9 mouse cellular contexts compared by ENCODE assay signal in genomic region chr10:81465265-81465645, GRCm38 (mm10). TPM values are rescaled to one million over a fixed set of nuclear protein-coding genes. Genes with fewer than 3 reads are reported as not detected.
DNase-seq lines count a peak whose midpoint lies in the region; ATAC-seq and TF ChIP-seq lines count a peak whose summit lies in the region.
"Had no signal": no experiment of that assay in that cellular context is flagged by ENCODE, and none has a peak within 500 bp of the region (broad histone marks: within the 10 kb centered on the region; RNA-seq: fewer than 3 reads in every experiment).

No protein-coding gene starts in this region.

- no peak overlapping the region for H3K27ac ChIP-seq in hindbrain, embryonic 10.5 days
- H3K27ac ChIP-seq in hindbrain, embryonic 16.5 days (ENCODE audit: low read depth, low read length): no peak overlapping the region
- no peak overlapping the region for H3K27ac ChIP-seq in limb, embryonic 11.5 days (replicated peaks; ENCODE audit: low read depth, low read length)
- peak overlapping the region; percentile 94 for H3K27ac ChIP-seq in small intestine, adult 2 months (ENCODE audit: insufficient read depth, low read depth, low read length)
- H3K27ac ChIP-seq: heart, embryonic 13.5 days had no signal

- whole genome bisulfite sequencing in hindbrain, embryonic 10.5 days: 4% methylated on average over 5 of the region's 5 CpGs
- 5% methylated on average over 5 of the region's 5 CpGs for WGBS in hindbrain, embryonic 16.5 days
- WGBS in limb, embryonic 11.5 days: 0% methylated on average over 5 of the region's 5 CpGs
- WGBS in small intestine, adult 2 months: 5% methylated on average over 5 of the region's 5 CpGs

- DNase-seq in hindbrain, embryonic 10.5 days (ENCODE audit: low spot score): peak; percentile 2
- peak; percentile 2 for DNase-seq in urinary bladder, postnatal 25 days (ENCODE audit: low spot score)
- DNase-seq in urinary bladder, adult 18-20 months (ENCODE audit: low spot score in 2 of 2): no peak
- DNase-seq in limb, embryonic 11.5 days (ENCODE audit: low spot score): no peak
- no peak for DNase-seq in left cerebral cortex, adult 8-10 months (ENCODE audit: low spot score in 2 of 2)
- DNase-seq in cerebellum, adult 18-20 months: no peak

- no peak overlapping the region for H3K4me2 ChIP-seq in hindbrain, embryonic 16.5 days (ENCODE audit: low read length)
- H3K4me2 ChIP-seq in limb, embryonic 11.5 days (ENCODE audit: low read depth, severe bottlenecking): no peak overlapping the region

- peak overlapping the region; percentile 56 for H3K4me3 ChIP-seq in hindbrain, embryonic 10.5 days
- H3K4me3 ChIP-seq in hindbrain, embryonic 16.5 days (ENCODE audit: low read length): no peak overlapping the region
- no peak overlapping the region for H3K4me3 ChIP-seq in limb, embryonic 11.5 days (ENCODE audit: low read depth, low read length)
- peak overlapping the region; percentile 53; the same call in 1 of the 2 replicates for H3K4me3 ChIP-seq in small intestine, adult 2 months (ENCODE audit: low read depth, low read length)

- peaks cover 98% of the 10 kb centered on the region for H3K27me3 ChIP-seq in hindbrain, embryonic 10.5 days (ENCODE audit: insufficient read depth, poor library complexity, severe bottlenecking)
- peaks cover 23% of the 10 kb centered on the region for H3K27me3 ChIP-seq in hindbrain, embryonic 16.5 days (replicated peaks; ENCODE audit: control insufficient read depth, insufficient read depth, low read length)
- H3K27me3 ChIP-seq in limb, embryonic 11.5 days (ENCODE audit: control insufficient read depth, insufficient read depth, low read length): peaks cover 71% of the 10 kb centered on the region
- peaks cover 6% of the 10 kb centered on the region for H3K27me3 ChIP-seq in small intestine, adult 2 months (ENCODE audit: control insufficient read depth, insufficient read depth, low read length)

- no peak for TF ChIP-seq CTCF in small intestine, adult 2 months (IDR thresholded peaks at IDR 0.05; ENCODE audit: extremely low read depth, insufficient read length, insufficient replicate concordance, low read depth, low read length)

- ATAC-seq in hindbrain, embryonic 16.5 days: no peak
- ATAC-seq in limb, embryonic 11.5 days (ENCODE audit: insufficient number of reproducible peaks, low FRiP score, low TSS enrichment, low read depth): peak; percentile 10; the same call in 1 of the 2 replicates

- no peaks in the 10 kb centered on the region for H3K36me3 ChIP-seq in hindbrain, embryonic 10.5 days
- H3K36me3 ChIP-seq in hindbrain, embryonic 16.5 days (ENCODE audit: control insufficient read depth, insufficient read depth, low read length): peaks cover 35% of the 10 kb centered on the region
- no peaks in the 10 kb centered on the region for H3K36me3 ChIP-seq in limb, embryonic 11.5 days (ENCODE audit: control insufficient read depth, insufficient read depth, low read length)
- H3K36me3 ChIP-seq in small intestine, adult 2 months (ENCODE audit: control insufficient read depth, insufficient read depth, low read length): no peaks in the 10 kb centered on the region
- H3K36me3 ChIP-seq: heart, embryonic 13.5 days had no signal

- peaks cover 45% of the 10 kb centered on the region for H3K4me1 ChIP-seq in hindbrain, embryonic 10.5 days (replicated peaks)
- peaks cover 9% of the 10 kb centered on the region for H3K4me1 ChIP-seq in hindbrain, embryonic 16.5 days (ENCODE audit: control insufficient read depth, insufficient read depth, low read depth, low read length)
- no peaks in the 10 kb centered on the region for H3K4me1 ChIP-seq in limb, embryonic 11.5 days (ENCODE audit: control insufficient read depth, insufficient read depth, low read length)
- peaks cover 57% of the 10 kb centered on the region for H3K4me1 ChIP-seq in small intestine, adult 2 months (ENCODE audit: control insufficient read depth, insufficient read depth, insufficient read length, low read length)

- H3K9me3 ChIP-seq in hindbrain, embryonic 10.5 days: no peaks in the 10 kb centered on the region
- no peaks in the 10 kb centered on the region for H3K9me3 ChIP-seq in hindbrain, embryonic 16.5 days (ENCODE audit: control insufficient read depth, low read length)
- no peaks in the 10 kb centered on the region for H3K9me3 ChIP-seq in limb, embryonic 11.5 days (ENCODE audit: control insufficient read depth, low read length)
- H3K9me3 ChIP-seq: heart, embryonic 13.5 days had no signal

- no peak overlapping the region for H3K9ac ChIP-seq in hindbrain, embryonic 16.5 days (ENCODE audit: low read depth, low read length)
- no peak overlapping the region for H3K9ac ChIP-seq in limb, embryonic 11.5 days (ENCODE audit: low read length)
- H3K9ac ChIP-seq: heart, embryonic 13.5 days had no signal

- no peak for TF ChIP-seq POLR2A in small intestine, adult 2 months (IDR thresholded peaks at IDR 0.05; ENCODE audit: low read depth, low read length)

RNA-seq across cellular contexts. Expression of gene Nfic, which starts 9.8 kb away (rescaled TPM):
- polyA plus RNA-seq in hindbrain, embryonic 10.5 days (2016; fragmentation: Nextera tagmentation; extraction: Ambion mirVana): 10.5 and 16.0 TPM in 2 replicates
- polyA plus RNA-seq in hindbrain, embryonic 16.5 days (2015; fragmentation: Nextera tagmentation; extraction: Ambion mirVana): 24.5 and 34.5 TPM in 2 replicates
- 16.7 and 18.7 TPM in 2 replicates for polyA plus RNA-seq in limb, embryonic 11.5 days (2014; fragmentation: Nextera tagmentation; extraction: Ambion mirVana)
- 15.5 and 19.4 TPM in 2 replicates for polyA plus RNA-seq in small intestine, adult 2 months (2012; rRNA removed)
- total RNA-seq in left cerebral cortex, adult 8-10 months (2022): 10 to 100 TPM; 83.3 to 98.1 (median 85.4) TPM

RNA-seq across cellular contexts. Expression of gene Celf5, which starts 17.3 kb away (rescaled TPM):
- polyA plus RNA-seq in hindbrain, embryonic 10.5 days (2016; fragmentation: Nextera tagmentation; extraction: Ambion mirVana): 3.1 and 12.9 TPM in 2 replicates
- polyA plus RNA-seq in hindbrain, embryonic 16.5 days (2015; fragmentation: Nextera tagmentation; extraction: Ambion mirVana): 60.1 and 63.6 TPM in 2 replicates
- 0.33 and 0.77 TPM in 2 replicates for polyA plus RNA-seq in limb, embryonic 11.5 days (2014; fragmentation: Nextera tagmentation; extraction: Ambion mirVana)
- polyA plus RNA-seq in small intestine, adult 2 months (2012; rRNA removed): 1.1 and 3.3 TPM in 2 replicates
- 100 to 1,000 TPM; 229 to 265 (median 242) TPM for total RNA-seq in left cerebral cortex, adult 8-10 months (2022)

RNA-seq across cellular contexts. Expression of gene Ncln, which starts 30.9 kb away (rescaled TPM):
- 87.4 and 92.6 TPM in 2 replicates for polyA plus RNA-seq in hindbrain, embryonic 10.5 days (2016; fragmentation: Nextera tagmentation; extraction: Ambion mirVana)
- 68.9 and 82.7 TPM in 2 replicates for polyA plus RNA-seq in hindbrain, embryonic 16.5 days (2015; fragmentation: Nextera tagmentation; extraction: Ambion mirVana)
- polyA plus RNA-seq in limb, embryonic 11.5 days (2014; fragmentation: Nextera tagmentation; extraction: Ambion mirVana): 60.3 and 66.8 TPM in 2 replicates
- 196 and 354 TPM in 2 replicates for polyA plus RNA-seq in small intestine, adult 2 months (2012; rRNA removed)
- total RNA-seq in left cerebral cortex, adult 8-10 months (2022): 10 to 100 TPM; 70.9 to 91.6 (median 73.7) TPM

RNA-seq across cellular contexts. Expression of gene S1pr4, which starts 34.7 kb away (rescaled TPM):
- polyA plus RNA-seq in hindbrain, embryonic 10.5 days (2016; fragmentation: Nextera tagmentation; extraction: Ambion mirVana): 0.39 and 0.42 TPM in 2 replicates
- polyA plus RNA-seq in hindbrain, embryonic 16.5 days (2015; fragmentation: Nextera tagmentation; extraction: Ambion mirVana): 0.65 and 0.79 TPM in 2 replicates
- 0.10 and 0.43 TPM in 2 replicates for polyA plus RNA-seq in limb, embryonic 11.5 days (2014; fragmentation: Nextera tagmentation; extraction: Ambion mirVana)
- polyA plus RNA-seq in small intestine, adult 2 months (2012; rRNA removed): 4.0 and 5.6 TPM in 2 replicates
- total RNA-seq in left cerebral cortex, adult 8-10 months (2022): 1 to 10 TPM in 2 of 4 experiments, under 1 TPM in 2; 0.41 to 1.2 (median 0.89) TPM

RNA-seq across cellular contexts. Expression of gene Gna15, which starts 58.8 kb away (rescaled TPM):
- polyA plus RNA-seq in hindbrain, embryonic 10.5 days (2016; fragmentation: Nextera tagmentation; extraction: Ambion mirVana): 0.63 and 1.6 TPM in 2 replicates
- polyA plus RNA-seq in hindbrain, embryonic 16.5 days (2015; fragmentation: Nextera tagmentation; extraction: Ambion mirVana): 0.81 and 1.1 TPM in 2 replicates
- polyA plus RNA-seq in limb, embryonic 11.5 days (2014; fragmentation: Nextera tagmentation; extraction: Ambion mirVana): 0.99 and 1.1 TPM in 2 replicates
- polyA plus RNA-seq in small intestine, adult 2 months (2012; rRNA removed): 1.5 and 3.0 TPM in 2 replicates
- 1 to 10 TPM; 3.4 to 6.1 (median 5.3) TPM for total RNA-seq in left cerebral cortex, adult 8-10 months (2022)

Comparison
In these comparisons a context has a peak if more than half of its experiments do, and no peak if none do; other contexts are left out.
1. DNase-seq: peak in hindbrain, embryonic 10.5 days (single experiment) and urinary bladder, postnatal 25 days (single experiment); none in urinary bladder, adult 18-20 months (0 of 2), limb, embryonic 11.5 days (single experiment), left cerebral cortex, adult 8-10 months (0 of 2) and cerebellum, adult 18-20 months (0 of 2).
2. H3K4me3 ChIP-seq: peak in hindbrain, embryonic 10.5 days (single experiment) and small intestine, adult 2 months (single experiment); none in hindbrain, embryonic 16.5 days (single experiment) and limb, embryonic 11.5 days (single experiment).